Mouse (Mus musculus): ENCODE results near the gene Gabbr1.

DNA sequence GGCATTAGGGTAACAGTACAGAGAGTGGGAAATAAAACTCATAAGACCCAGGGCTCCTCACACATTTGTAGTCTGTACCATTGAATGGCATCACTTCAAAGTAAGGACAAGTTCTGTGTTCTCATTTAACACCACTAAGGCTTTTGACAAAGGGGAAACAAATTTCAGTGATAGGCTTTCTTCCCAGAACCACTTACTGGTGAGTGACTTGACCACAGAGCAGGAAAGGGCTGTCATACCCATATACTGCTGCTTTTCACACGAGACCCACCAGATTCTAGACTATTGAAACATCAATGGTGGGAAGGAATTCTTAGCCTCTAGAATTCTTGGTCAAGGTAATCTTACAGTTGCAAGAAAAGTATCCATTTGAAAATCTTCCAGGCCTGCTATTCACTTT is 46.4 kb downstream of the Gabbr1 start:
- no peak for TF ChIP-seq CTCF (IDR thresholded peaks at IDR 0.05; ENCODE audit: borderline replicate concordance, insufficient read depth, low read length)
- no peak for TF ChIP-seq POLR2A (IDR thresholded peaks at IDR 0.05; ENCODE audit: low read depth, low read length)
